Mouse (Mus musculus) cerebellum, adult 18-20 months (tissue): ENCODE measurements around the gene Dnaic1.

Source experiments
- DNase-seq, 2 experiments: peaks; one replicate each; pipeline ENCODE4 v3.0.0; 2021

Dnaic1 gene

DNA sequence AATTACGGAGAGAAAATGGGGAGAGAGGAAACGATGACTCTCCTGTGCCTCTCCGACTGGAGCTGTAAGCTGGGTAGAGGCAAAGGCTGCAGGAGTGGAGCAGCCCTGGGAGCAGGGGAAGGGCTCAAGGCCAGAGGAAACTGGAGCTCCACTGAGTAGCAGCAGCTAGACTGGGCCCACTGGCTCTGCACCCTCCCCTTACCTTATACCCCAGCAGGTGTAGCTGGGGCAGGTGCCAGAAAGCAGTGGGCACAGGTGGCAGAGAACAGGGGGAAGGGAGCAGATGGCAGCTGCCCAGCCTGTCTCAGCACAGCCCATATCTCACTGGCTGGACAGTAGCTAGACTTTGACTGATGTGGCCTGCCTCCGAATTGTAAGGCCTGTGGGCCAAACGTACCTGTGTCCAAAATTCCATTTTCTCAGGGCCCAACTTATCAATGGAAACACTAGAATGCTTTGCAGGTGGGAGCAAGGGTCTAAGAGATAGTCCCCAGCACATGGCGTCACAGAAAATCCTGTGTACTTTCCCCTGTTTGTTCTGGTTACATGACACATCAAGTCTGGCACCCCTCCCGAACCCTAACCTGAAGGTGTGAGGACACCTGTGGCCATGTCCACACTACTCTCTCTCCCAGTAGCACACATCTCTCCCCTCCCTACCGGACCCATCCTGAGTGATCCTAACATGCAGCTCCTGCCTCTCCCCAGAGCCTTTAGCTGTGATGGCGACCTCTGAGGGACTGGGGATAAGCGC lies 67.5 kb downstream of the Dnaic1 start:
- DNase-seq: peak; percentile 83 to 86

DNA sequence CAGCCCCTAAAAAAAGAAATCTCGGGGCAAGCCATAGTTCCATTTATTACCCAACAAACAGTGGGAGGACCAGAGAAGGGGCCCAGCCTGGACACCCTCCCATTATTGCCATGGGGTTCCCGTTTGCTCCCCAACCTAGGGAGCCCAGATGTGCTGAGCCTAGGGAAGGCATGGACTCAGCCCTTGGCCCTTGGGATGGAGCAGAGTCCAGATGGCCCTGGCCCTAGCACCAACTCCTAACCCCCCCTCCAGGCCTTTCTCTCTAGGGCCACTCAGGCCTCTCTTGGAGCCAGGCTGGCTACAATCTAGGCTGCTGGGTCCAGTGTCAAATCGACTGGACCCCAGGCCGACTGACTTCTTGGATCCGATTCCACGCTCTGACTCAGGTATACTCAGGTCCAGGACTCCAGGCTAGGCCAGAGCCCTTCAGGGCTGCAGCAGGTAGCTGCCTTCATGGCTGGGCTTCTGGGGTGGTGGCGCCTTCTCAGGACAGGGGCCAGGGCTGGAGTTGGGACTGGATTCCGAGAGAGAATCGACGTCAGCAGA lies 68.7 kb downstream of the Dnaic1 start:
- no peak for DNase-seq

DNA sequence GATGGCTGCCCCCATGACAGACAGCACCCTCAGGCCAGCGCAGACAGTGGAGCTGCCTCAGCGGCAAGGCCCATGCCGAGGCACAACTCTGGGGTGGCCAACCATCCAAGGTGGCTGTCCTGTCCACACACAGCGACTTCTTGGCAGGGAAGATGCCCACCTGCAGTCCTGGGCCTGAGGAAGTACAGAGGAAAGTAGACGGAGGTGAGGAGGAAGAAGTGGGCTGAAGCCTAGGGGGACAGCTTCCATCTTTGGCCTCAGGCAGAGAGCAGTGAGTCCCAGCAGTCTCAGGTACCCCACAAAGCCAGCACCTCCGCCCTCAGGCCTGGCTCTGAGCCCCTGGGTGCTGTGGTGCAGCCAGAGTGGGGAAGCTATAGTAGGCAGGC lies 69.2 kb downstream of the Dnaic1 start:
- DNase-seq: peak in 1 of 2 experiments; percentile 52

DNA sequence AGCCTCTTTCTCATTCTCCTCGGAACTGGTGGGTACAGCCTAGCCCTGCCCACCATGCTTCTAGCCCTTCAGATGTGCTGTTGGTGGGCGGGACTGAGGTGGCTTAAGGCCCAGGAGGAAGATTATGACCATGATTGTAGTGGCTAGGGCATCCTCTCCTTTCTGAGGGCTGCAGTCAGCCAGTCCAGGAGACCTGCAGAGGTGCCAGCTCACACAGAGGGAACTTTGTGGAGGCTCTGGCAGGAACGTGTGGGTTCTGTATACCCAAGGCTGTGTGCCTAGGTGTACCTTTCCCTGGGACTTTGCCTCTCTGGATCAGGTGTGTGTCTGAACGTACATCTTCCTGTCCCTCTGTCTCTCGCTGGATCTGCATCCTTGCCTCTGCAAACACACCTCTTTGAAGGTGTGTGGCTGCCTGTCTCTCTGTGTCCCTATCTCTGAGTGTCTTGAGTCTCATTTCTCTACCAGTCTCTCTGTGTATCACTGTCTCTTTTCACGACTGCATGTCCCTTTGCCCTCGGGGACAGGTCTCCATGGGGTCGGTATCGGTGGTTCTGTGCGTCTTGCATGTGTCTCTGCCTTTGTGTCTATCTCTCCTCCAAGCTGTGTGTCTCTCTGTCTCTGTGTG lies 69.8 kb downstream of the Dnaic1 start:
- DNase-seq: peak; percentile 49 to 60

DNA sequence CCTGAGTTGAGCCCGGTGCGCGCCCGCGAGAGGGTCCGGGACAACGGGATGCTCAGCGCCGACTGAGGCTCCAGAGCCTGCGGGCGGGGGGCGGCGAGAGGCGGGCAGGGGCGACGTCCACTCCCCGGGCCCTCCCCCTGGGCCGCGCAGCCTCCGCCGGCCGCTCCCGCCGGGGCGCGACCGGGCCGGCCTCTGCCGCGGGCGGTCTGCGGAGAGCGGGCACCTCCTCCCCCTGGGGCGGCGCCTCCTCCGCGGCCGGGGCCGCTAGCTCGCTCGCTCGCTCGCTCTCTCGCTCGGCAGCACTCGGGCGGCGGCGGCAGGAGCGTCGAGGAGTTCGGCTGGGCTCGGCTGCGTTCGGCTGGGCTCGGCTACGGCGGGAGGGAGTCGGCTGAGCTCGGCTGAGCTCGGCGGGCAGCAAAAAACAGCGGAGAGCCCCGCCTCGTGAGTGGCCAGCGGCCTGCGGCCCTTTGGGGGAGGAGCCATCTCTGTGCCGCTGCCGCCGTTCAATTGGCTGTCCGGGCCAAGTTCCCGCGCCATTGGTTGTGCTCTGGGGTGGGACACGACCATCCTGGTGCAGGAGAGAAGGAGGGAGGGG lies 70.4 kb downstream of the Dnaic1 start, which contains the start of gene Enho:
Gene Enho (minus strand): TSS at position 412 of the 595 bp plus-strand sequence.
- peak; percentile 96 to 98 for DNase-seq

DNA sequence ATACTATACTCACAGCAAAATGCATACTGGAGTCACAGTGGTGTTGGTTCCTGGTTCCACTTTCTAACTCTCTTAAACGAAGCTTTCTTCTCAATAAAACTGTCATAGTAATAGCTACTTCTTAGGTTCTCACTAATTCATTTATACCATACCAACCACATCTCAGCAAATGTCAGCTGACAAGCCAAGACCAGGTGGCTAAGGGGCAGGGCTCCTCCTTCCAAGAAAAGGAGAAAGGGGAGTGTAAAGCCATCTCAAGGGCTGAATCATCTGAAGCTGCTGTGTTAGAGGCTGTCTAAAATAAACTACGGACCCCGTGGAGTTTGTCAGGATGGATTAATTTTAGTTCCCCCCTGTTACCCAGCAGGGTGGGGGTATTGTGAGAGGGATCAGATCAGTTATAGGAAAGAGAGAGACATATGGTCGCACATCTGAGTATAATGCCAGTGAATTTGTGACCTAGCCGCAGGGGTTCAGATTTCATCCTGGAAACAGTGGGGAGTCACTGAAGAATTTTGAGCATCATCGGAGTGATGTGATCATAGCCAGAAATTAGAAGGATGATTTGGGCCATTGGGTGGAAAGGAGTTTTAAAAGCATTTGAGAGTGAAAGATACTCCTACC lies 71.7 kb downstream of the Dnaic1 start:
- DNase-seq: no peak

DNA sequence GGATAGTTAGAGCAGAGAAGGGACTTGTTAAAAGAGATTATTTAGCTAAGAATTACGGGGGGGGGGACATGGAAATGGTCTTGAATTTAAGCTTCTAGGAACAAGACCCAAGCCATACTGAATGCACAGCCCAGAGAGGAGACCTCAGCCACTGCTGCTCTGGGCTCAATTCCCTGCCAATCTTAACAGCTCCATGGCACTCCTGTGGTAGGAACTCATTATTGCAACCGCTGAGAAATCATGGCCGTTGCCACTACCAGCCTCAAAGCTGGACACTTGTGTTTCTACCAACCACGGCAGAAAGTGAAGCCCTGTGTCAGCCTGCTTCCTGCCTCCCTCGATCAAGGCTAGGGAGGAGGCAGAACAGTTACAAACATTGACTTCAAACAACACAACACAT lies 75.9 kb downstream of the Dnaic1 start:
- peak; percentile 55 to 60 for DNase-seq

DNA sequence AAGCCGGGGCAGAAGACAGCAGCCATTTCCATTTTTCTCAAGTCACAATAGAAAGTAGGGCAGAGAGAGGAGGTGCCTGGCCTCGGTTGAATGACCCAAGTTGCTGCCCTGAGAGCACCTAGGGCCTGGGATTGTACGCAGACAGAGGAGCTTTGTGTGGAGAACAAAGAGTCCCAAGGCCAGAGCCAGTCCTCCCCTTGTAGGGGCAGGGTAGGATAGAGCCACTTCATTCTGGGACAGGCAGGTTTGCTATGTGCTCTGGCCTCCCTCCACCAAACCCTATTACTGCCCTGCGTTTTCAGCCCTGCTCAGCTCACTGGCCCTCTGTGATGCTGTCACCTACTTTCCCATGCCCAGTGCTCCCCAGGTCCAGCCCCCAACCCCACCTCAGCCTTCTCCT lies 78.6 kb downstream of the Dnaic1 start:
- DNase-seq: no peak

DNA sequence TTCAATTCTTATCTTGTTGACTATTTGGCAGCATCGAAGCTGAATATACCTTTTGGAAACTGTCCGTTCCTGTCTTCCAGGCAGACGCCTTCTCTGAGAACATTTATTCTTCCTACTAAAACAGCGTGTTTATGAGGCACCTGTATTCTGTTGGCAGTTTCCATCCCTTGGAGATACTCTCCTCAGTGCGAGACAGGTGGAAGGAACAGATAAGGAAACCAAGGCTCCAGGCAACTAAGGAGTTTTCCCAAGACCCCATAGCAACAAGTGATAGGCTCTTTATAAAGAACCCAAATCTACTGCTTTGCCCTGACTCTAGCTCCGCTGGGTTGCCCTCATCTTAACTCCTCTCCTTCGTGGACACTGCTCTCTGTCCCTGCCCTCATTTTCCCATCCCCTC lies 79.1 kb downstream of the Dnaic1 start:
- no peak for DNase-seq

DNA sequence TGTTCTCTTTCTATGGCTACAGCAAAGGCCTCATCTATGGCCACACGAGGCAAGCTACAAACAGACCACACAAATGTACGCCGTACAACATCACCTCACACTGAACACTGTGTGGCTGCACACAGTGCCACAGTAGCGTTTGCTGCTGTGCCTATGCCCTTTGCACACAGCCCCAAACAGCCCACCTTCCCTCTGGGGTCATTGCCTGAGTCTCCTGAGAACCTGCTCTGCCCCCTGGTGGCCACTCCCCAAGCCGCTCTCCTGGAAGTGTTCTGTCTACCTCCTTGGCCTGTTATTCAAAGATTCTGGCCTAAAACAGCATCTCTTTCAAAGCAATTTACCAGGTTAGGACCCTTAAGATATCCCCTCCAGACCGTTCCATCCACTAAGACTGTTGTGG lies 83.7 kb downstream of the Dnaic1 start:
- peak; percentile 80 to 87 for DNase-seq

DNA sequence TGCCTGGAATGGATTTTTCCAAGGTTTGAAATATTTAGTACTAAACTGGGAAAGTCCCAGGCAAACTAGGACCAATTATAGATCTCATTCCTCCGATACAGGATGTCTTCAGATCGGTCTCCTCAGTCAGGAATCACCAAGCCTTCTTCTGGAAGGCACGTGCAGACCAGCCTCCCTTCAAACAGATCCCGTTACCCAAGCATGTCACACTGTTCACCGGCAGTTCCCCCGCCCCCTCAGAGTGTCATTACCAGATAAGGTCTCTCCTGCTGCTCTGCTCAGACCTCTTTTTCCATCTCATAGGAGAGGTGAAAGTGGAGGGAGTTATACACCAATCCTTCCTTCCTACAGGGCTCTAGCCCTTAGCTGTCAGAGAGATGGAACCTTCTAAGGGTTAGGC lies 84.2 kb downstream of the Dnaic1 start:
- no peak for DNase-seq

DNA sequence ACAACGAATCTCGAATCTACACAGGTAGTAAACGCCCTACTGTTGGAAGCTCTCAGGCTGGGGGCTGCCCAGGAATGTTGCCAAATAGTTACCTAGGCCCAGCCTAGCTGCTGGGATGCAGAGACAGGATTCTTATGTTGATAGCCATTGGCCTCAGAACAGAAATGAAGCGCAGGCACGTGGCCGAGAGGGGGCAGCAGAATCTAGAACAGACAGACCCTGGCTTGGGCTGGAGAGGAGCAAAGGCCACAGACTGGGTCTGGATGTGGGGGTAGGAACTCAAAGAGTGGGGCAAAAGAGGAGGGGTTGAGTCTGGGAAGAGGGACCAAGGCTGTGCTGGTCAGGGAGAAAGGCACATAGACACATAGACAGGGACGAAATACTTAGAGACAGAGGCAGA lies 84.6 kb downstream of the Dnaic1 start:
- peak; percentile 79 to 81 for DNase-seq

DNA sequence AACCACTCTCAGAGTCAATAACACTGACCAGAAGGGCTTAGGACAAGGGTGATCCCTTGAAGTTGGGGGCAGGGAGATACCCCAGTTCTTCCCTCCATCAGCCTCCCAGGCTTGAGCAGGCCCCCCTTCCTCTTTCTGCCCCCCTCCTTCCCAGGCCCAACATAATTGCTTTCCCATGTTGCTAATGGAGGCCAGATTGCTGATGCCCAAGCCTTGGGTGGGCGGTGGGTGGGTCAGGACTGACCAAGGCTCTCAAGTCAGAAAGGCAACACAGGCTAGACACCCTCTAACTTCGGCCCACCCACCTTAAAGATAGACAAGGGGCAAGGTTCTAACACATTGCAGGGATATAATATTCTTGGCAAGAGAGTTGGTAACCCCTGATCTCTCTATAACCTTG lies 86.0 kb downstream of the Dnaic1 start:
- DNase-seq: no peak

DNA sequence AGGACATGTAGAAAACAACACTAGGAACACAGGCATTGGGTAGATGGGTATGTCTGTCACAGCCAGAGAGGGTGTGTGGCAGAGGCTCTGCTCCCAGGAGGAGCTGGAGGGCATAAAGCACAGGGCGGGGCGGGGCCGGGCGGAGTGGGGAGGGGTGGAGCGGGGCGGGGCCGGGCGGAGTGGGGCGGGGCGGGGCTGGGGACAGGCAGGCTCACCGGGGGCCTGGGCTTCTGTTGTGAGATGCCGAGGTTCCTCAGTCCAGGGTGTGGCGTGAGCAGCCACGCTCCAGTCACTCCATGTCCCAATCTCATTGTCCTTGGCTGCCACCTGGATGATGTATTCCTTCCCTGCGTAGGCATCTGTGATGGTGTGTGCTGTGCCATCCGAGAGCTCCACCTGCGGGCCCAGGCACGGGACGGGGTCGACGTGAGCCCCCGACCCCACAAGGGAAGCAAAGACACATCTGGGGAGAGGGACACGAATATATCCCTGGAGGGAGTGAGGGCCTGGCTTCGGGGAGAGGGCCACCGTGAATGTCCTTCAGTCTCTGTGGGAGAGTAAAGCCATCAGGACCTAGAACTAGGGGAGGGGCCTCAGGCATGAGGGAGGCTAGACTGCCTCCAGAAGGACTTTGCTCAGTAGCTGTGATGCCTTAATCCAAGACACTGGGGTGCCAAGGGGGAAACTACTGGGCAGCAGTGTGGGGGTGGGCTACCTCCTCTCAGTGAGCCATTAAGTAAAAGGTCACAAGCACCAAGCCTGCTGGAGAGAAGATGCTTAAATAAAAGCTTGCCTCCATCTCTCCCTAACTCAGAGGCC lies 89.2 kb downstream of the Dnaic1 start:
- no peak for DNase-seq

DNA sequence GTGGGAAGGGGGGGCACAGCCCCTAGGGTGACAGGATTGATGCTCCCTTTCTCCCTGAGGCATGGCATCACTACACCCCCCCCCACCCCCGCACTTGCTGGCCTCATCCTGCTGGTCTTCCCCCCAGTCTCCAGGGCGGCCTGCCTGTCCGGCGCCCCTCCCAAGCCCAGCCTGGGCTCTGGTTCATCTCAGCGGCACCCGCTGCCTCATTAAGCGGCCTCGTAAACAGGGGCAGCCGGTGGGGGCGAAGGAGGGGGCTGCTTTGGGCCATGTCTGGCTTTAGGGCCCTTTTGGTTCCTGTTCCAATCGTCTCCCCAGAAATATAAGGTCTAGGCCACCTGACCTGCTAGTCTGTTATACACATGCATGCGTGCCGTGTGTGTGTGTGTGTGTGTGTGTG lies 90.0 kb downstream of the Dnaic1 start:
- no peak for DNase-seq

DNA sequence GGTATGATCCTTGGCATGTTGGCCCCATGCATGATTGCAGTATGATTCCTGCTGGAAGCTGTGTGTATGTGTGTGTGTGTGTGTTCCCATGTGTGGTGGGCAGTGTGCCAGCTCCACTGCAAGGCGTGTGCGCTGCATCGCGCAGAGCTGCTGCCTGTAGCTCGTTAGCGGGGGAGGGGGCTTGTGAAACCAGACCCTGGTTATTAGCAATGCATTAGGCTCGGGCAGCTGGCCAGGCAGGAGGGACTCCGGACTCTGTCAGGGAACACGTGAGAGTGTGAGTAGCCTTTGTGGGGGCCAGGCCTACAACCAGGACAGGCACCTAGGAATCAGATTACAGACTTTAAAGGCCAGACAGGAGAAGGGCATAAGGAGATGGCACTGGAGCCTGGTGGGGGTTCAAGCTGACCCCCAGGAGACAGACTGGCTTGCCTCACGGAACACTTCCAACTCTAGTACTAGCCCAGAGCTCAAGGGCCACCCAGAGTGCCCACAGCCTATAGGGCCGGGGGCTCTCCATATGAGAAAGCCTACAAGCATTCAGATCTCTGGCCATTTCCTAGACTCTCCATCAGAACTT lies 91.4 kb downstream of the Dnaic1 start:
- DNase-seq: no peak

DNA sequence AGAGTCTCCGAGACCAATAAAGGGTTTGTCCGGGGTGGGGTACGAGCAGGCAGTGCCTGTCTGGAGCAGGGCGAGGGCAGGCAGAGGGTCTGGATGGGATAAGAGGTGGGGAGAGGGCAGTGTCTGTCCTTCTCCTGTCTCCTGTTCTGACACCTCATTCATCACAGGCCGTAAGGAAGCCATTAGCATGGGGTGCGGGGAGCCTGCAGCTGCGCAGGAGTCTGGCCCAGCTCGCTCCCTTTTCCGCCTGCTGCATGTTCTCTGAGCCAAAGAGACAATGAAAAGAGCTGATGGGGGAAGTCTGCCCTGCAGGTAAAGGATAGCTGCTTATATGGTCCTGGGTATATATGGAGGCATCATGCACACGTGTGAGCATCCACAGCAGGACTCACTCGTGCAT lies 93.1 kb downstream of the Dnaic1 start:
- no peak for DNase-seq

DNA sequence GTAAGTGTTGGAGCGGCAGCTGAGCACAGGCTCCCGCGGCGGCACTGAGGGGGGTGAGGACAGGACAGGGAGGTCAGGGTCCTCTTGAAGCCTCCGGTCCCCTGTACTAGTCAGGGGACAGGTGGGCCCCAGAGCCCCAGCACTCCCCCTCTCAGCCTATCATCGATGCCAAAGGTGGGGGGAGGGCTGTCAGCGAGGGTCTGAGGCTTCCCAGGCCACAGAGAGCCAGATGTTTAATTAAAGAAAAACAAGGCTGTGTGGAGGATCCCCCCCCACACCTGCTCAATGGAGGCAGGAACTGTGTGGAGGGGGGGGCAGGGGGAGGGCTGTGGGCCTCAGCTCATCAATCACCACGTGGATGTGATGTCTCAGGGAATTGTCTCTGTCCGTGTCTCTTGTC lies 94.0 kb downstream of the Dnaic1 start:
- no peak for DNase-seq

DNA sequence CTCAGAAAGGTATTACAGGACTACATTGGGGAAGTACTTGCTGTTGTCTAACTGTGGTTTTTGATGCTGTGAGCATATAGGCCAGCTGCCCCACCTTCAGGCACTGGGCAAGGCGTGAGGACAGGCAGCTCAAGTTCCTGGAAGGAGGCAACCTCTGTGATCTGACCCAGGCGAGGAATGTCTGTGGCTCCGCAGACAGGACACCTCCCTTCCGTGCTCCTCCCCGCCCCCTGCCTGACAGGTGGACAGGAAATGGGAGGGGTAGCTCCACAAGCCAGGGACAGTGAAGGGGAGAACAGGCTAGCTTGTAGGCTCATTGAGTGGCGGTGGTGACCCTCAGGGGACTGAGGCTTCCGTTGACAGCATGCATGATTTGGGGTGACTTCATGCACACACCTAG lies 95.0 kb downstream of the Dnaic1 start:
- no peak for DNase-seq

DNA sequence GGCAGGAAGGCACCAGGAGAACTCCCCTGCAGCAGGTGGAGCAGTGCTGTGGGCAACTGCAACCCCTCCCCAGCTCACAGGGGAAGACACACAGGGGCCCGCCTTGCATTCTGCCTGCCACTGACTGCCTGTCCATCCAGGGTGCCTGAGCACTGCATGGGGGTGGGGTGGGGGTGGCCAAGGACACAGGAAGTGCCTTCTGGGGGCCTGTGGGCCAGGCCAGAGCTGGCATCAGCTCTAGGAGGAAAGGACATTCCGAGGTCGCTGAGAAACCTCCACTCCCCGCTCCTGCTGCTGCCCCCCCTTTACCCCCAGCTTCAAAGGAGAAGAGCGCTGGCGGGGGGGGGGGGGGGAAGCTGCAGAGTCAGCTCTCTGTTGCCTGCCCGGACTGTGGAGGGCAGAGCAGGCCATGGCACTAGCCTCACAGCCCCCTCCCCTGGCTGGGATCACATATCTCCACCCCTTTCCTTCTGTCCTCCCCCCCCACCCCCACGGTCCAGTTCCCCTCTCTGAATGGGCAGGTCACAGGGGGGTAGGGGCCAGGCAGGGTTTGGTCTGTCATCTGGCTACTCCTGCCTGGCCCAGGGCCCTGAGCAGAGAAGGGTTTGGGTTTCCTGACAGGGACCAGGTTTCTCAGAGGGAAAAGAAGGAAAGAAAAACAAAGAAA lies 95.6 kb downstream of the Dnaic1 start:
- no peak for DNase-seq

DNA sequence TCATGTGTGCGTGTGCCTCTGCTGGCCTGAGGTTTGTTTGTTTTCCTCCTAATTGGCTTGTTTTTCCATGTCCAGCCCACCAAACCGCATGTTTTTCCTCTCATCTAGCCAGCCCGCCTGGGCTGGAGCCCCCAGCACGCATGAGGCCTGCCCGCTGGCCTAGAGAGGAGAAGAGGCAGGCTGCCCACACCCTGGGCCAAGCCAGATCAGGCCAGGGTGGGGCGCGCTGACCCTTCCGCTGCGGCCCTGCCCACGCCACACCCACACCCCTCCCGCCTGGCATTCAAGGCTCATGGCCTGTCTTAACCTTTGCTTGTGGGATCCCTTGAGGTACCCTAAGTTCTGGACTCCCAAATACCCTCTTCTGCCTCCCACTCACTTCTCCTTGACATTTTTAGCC lies 97.1 kb downstream of the Dnaic1 start:
- no peak for DNase-seq

DNA sequence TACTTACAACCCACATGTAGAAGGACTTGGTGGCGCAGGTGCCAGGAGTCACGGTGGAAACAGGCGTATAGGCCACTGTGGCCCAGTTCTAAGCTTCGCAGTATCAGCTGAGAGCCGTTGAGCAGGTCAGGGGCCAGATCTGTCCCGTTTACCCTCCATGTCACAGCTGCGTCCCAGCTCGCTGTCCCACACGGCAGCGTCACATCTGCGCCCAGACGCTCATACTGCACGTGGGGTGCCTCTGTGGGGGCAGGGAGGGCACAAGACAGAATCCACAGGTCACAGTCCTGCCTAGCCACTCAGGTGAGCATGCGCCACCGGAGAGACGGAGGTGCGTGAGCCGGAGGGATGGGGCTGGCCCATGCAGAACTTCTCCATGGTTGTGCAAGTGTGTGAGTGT lies 101.3 kb downstream of the Dnaic1 start:
- DNase-seq: no peak
